8 mouse cellular contexts compared by ENCODE assay signal in genomic region chr8:108798012-108798411, GRCm38 (mm10).
DNase-seq lines count a peak whose midpoint lies in the region; ATAC-seq lines count a peak whose summit lies in the region.

No protein-coding gene starts in this region.

- H3K9me3 ChIP-seq in hindbrain, embryonic 10.5 days = peaks cover 26% of the 10 kb centered on the region
- H3K9me3 ChIP-seq in hindbrain, embryonic 11.5 days (ENCODE audit: control insufficient read depth, low read length) = peaks cover 2% of the 10 kb centered on the region; the same call in 1 of the 2 replicates
- H3K9me3 ChIP-seq in lung, embryonic 16.5 days (ENCODE audit: control insufficient read depth, low read length) = peaks cover 11% of the 10 kb centered on the region

- no peak for ATAC-seq in hindbrain, embryonic 11.5 days (ENCODE audit: low FRiP score)
- ATAC-seq in lung, embryonic 16.5 days (ENCODE audit: low read depth) = peak; percentile 96

- no peak overlapping the region for H3K4me3 ChIP-seq in hindbrain, embryonic 10.5 days
- H3K4me3 ChIP-seq in hindbrain, embryonic 11.5 days (ENCODE audit: low read depth, low read length) = no peak overlapping the region
- H3K4me3 ChIP-seq in lung, embryonic 16.5 days (ENCODE audit: low read length) = no peak overlapping the region

- H3K9ac ChIP-seq in hindbrain, embryonic 11.5 days (ENCODE audit: low read depth, low read length) = no peak overlapping the region
- no peak overlapping the region for H3K9ac ChIP-seq in lung, embryonic 16.5 days (ENCODE audit: low read length)

- intact Hi-C loops in gastrocnemius, postnatal 36 days (cut with DNase I) = no loop called here

- no peak for DNase-seq in hindbrain, embryonic 10.5 days (ENCODE audit: low spot score)
- DNase-seq in hindbrain, embryonic 11.5 days (ENCODE audit: low spot score) = no peak
- DNase-seq in adrenal gland, postnatal 25 days = peak; percentile 97
- DNase-seq in gastrocnemius, postnatal 36 days = peak; percentile 87 to 90
- DNase-seq in kidney, adult 8-10 months = peak; percentile 75 to 76
- DNase-seq in skeletal muscle tissue, adult 2 months (ENCODE audit: low read depth, low spot score) = peak; percentile 82
- no peak for DNase-seq in c-Kit-positive CD71-positive TER-119-positive erythroid progenitor cells, embryonic 14.5 days (ENCODE audit: low spot score)

- no peaks in the 10 kb centered on the region for H3K27me3 ChIP-seq in hindbrain, embryonic 10.5 days (ENCODE audit: insufficient read depth, poor library complexity, severe bottlenecking)
- H3K27me3 ChIP-seq in hindbrain, embryonic 11.5 days (ENCODE audit: control insufficient read depth, insufficient read depth, low read length) = no peaks in the 10 kb centered on the region
- H3K27me3 ChIP-seq in lung, embryonic 16.5 days (ENCODE audit: control insufficient read depth, insufficient read depth, low read depth, low read length) = no peaks in the 10 kb centered on the region

- H3K4me1 ChIP-seq in hindbrain, embryonic 10.5 days (replicated peaks) = peaks cover 23% of the 10 kb centered on the region
- H3K4me1 ChIP-seq in hindbrain, embryonic 11.5 days (replicated peaks; ENCODE audit: control insufficient read depth, insufficient read depth, low read length) = no peaks in the 10 kb centered on the region
- peaks cover 19% of the 10 kb centered on the region for H3K4me1 ChIP-seq in lung, embryonic 16.5 days (replicated peaks; ENCODE audit: control insufficient read depth, insufficient read depth, low read length)

- peaks cover 90% of the 10 kb centered on the region for H3K36me3 ChIP-seq in hindbrain, embryonic 10.5 days
- peaks cover 23% of the 10 kb centered on the region for H3K36me3 ChIP-seq in hindbrain, embryonic 11.5 days (ENCODE audit: control insufficient read depth, insufficient read depth, low read length)
- H3K36me3 ChIP-seq in lung, embryonic 16.5 days (ENCODE audit: control insufficient read depth, insufficient read depth, low read length) = peaks cover 40% of the 10 kb centered on the region

- 80% methylated on average over 12 of the region's 12 CpGs for WGBS in hindbrain, embryonic 10.5 days
- 75% methylated on average over 12 of the region's 12 CpGs for WGBS in hindbrain, embryonic 11.5 days
- WGBS in lung, embryonic 16.5 days = 22% methylated on average over 12 of the region's 12 CpGs

- 0 out of 2 replicates have a peak overlapping the region, but pooled peaks have one; percentile 2 for H3K27ac ChIP-seq in hindbrain, embryonic 10.5 days
- H3K27ac ChIP-seq in hindbrain, embryonic 11.5 days (ENCODE audit: low read depth, low read length) = no peak overlapping the region
- H3K27ac ChIP-seq in lung, embryonic 16.5 days (ENCODE audit: low read length) = peak overlapping the region; percentile 69

- H3K4me2 ChIP-seq in hindbrain, embryonic 11.5 days (replicated peaks; ENCODE audit: low read depth, low read length) = no peak overlapping the region
- H3K4me2 ChIP-seq in lung, embryonic 16.5 days (ENCODE audit: low read depth, low read length) = no peak overlapping the region

Comparison
In these comparisons a context has a peak if more than half of its experiments do, and no peak if none do; other contexts are left out.
1. DNase-seq: peak in adrenal gland, postnatal 25 days (single experiment), gastrocnemius, postnatal 36 days (2 of 2), kidney, adult 8-10 months (2 of 2) and skeletal muscle tissue, adult 2 months (single experiment); none in hindbrain, embryonic 10.5 days (single experiment), hindbrain, embryonic 11.5 days (single experiment) and c-Kit-positive CD71-positive TER-119-positive erythroid progenitor cells, embryonic 14.5 days (single experiment).